Mouse (Mus musculus): ENCODE data around the gene Zfp526. TPM values are rescaled to one million over a fixed set of nuclear protein-coding genes. Genes with fewer than 3 reads are reported as not detected.
"Not testable (repeated sequence)": the region's sequence is repeated elsewhere in the genome, so short reads cannot be mapped to it uniquely, and the experiment has no call there.

Gene Zfp526
- total and polyA plus RNA-seq, 3 experiments: 9.5 to 14.8 TPM; not detected in 1

- TF ChIP-seq GATA1 (IDR thresholded peaks at IDR 0.05; ENCODE audit: low read depth, low read length) (peak; percentile 75), EP300 (IDR thresholded peaks at IDR 0.05; ENCODE audit: low read depth in 1 of 2, low read length in 2 of 2) (peak in 1 of 2 experiments; percentile 57; a peak in 3 of 4 replicates), ZNF384 (IDR thresholded peaks at IDR 0.05; ENCODE audit: low read depth, low read length) (0 out of 2 replicates have a peak, but pooled peaks have one; percentile 18), TCF12 (IDR thresholded peaks at IDR 0.05; ENCODE audit: low read depth, low read length) (0 out of 2 replicates have a peak, but pooled peaks have one; percentile 18), TBP (IDR thresholded peaks at IDR 0.05; ENCODE audit: low read depth, low read length) (0 out of 2 replicates have a peak, but pooled peaks have one; percentile 42)
- Histone ChIP-seq H3K27ac (ENCODE audit: control insufficient read depth, low read depth, low read length) (peak overlapping the region; percentile 93), H3K36me3 (ENCODE audit: control insufficient read depth in 1 of 2, insufficient read depth in 2 of 2, low read length in 2 of 2) (peaks cover 0 to 20% of the 10 kb centered on the region in 2 experiments; a peak in 2 of 4 replicates), H3K4me1 (ENCODE audit: control insufficient read depth in 1 of 2, insufficient read depth in 2 of 2, low read length in 2 of 2) (peaks cover 7 to 26% of the 10 kb centered on the region in 2 experiments; a peak in 3 of 4 replicates), H3K79me2 (ENCODE audit: control insufficient read depth, insufficient read depth, low read length, poor library complexity) (peaks cover 19% of the 10 kb centered on the region)
- not testable (repeated sequence) for H3K9ac ChIP-seq (ENCODE audit: control insufficient read depth, low read depth, low read length, poor library complexity, severe bottlenecking); H3K27me3 ChIP-seq (ENCODE audit: control insufficient read depth in 1 of 2, insufficient read depth in 2 of 2, low read length in 2 of 2); H3K4me3 ChIP-seq (ENCODE audit: control insufficient read depth in 1 of 2, insufficient read depth in 1 of 2, low read depth in 2 of 2, low read length in 2 of 2); H3K9me3 ChIP-seq (replicated peaks; ENCODE audit: insufficient read depth, low read length)
- DNase-seq (ENCODE audit: low read depth, low spot score): peak; percentile 62
These were observed 44.5 kb downstream of the Zfp526 start for GRCm38 (mm10) chr7:25265743-25266142.

DNA sequence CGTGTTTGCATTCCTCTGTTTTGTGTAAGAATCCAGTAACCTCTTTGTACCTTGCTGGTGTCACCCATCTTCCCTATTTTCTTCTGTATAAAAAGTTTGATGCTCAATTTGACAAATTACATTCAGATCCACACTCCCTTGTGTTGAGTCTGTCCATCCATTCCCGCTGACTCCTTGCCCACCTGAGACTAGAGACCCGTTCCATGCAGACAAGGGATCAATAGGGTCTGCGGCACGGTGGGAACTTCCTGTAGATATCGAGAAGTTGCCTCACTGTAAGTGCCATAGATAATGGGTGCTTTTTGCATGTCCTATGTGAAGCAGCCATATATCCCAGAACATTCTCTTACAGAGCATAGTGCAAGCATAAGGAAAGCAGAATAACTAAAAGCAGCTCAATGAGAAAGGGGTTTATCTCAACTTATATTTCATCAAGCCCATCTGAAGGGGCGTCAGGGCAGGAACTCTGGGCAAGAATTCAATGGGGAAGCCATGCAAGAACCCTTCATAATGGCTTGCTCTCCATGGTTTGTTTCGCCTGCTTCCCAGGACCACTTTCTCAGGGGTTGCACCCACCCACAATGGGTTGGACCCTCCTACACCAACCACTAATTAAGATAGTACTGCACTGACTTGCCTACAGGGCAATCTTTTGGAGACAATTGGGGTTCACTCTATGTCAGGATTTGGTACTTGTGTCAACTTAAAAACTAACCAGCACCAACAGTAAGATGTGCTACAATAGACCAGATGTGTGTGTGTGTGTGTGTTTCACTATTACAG, 45.1 kb downstream of the Zfp526 start:
- Histone ChIP-seq H3K4me1 (ENCODE audit: control insufficient read depth in 1 of 2, insufficient read depth in 2 of 2, low read length in 2 of 2) (peaks cover 7 to 26% of the 10 kb centered on the region in 2 experiments; a peak in 3 of 4 replicates), H3K27ac (ENCODE audit: control insufficient read depth, low read depth, low read length) (peak overlapping the region; percentile 93), H3K79me2 (ENCODE audit: control insufficient read depth, insufficient read depth, low read length, poor library complexity) (peaks cover 20% of the 10 kb centered on the region), H3K9ac (ENCODE audit: control insufficient read depth, low read depth, low read length, poor library complexity, severe bottlenecking) (peak overlapping the region; percentile 61), H3K27me3 (ENCODE audit: control insufficient read depth in 1 of 2, insufficient read depth in 2 of 2, low read length in 2 of 2) (no peaks in the 10 kb centered on the region), H3K9me3 (replicated peaks; ENCODE audit: insufficient read depth, low read length) (no peaks in the 10 kb centered on the region), H3K36me3 (ENCODE audit: control insufficient read depth in 1 of 2, insufficient read depth in 2 of 2, low read length in 2 of 2) (peaks cover 0 to 20% of the 10 kb centered on the region in 2 experiments; a peak in 2 of 4 replicates), H3K4me3 (ENCODE audit: control insufficient read depth in 1 of 2, insufficient read depth in 1 of 2, low read depth in 2 of 2, low read length in 2 of 2) (peak overlapping the region in 1 of 2 experiments; percentile 9; a peak in 1 of 4 replicates)
- no peak for TF ChIP-seq BHLHE40 (IDR thresholded peaks at IDR 0.05; ENCODE audit: borderline replicate concordance, low read depth, low read length)
- no peak for TF ChIP-seq JUND (IDR thresholded peaks at IDR 0.05; ENCODE audit: low read depth, low read length)
- TF ChIP-seq USF2 (IDR thresholded peaks at IDR 0.05; ENCODE audit: borderline replicate concordance in 1 of 2, insufficient read depth in 1 of 2, low read depth in 1 of 2, low read length in 2 of 2): no peak
- 0 out of 2 replicates have a peak, but pooled peaks have one; percentile 0 for TF ChIP-seq ETS1 (IDR thresholded peaks at IDR 0.05; ENCODE audit: low read depth, low read length)
- DNase-seq (ENCODE audit: low read depth, low spot score): peak; percentile 65

GRCm38 (mm10) chr7:25267301-25267750, 46.1 kb downstream of the Zfp526 start, which contains the start of gene Cic:
Gene Cic, plus strand, starts transcription at chr7:25267704.
- H3K4me1 ChIP-seq (ENCODE audit: control insufficient read depth in 1 of 2, insufficient read depth in 2 of 2, low read length in 2 of 2): peaks cover 7 to 27% of the 10 kb centered on the region in 2 experiments; a peak in 3 of 4 replicates
- H3K27ac ChIP-seq (ENCODE audit: control insufficient read depth, low read depth, low read length): peak within 1 kb of the TSS; percentile 95
- DNase-seq (ENCODE audit: low read depth, low spot score): peak; percentile 100
- H3K4me3 ChIP-seq (ENCODE audit: control insufficient read depth in 1 of 2, insufficient read depth in 1 of 2, low read depth in 2 of 2, low read length in 2 of 2): peak within 1 kb of the TSS; percentile 66 to 85
- H3K9me3 ChIP-seq (replicated peaks; ENCODE audit: insufficient read depth, low read length): no peaks in the 10 kb centered on the region
- H3K36me3 ChIP-seq (ENCODE audit: control insufficient read depth in 1 of 2, insufficient read depth in 2 of 2, low read length in 2 of 2): peaks cover 0 to 20% of the 10 kb centered on the region in 2 experiments; a peak in 2 of 4 replicates
- H3K9ac ChIP-seq (ENCODE audit: control insufficient read depth, low read depth, low read length, poor library complexity, severe bottlenecking): peak within 1 kb of the TSS; percentile 95
- H3K27me3 ChIP-seq (ENCODE audit: control insufficient read depth in 1 of 2, insufficient read depth in 2 of 2, low read length in 2 of 2): no peaks in the 10 kb centered on the region
- H3K79me2 ChIP-seq (ENCODE audit: control insufficient read depth, insufficient read depth, low read length, poor library complexity): peaks cover 20% of the 10 kb centered on the region
- TF ChIP-seq ETS1 (IDR thresholded peaks at IDR 0.05; ENCODE audit: low read depth, low read length) (peak; percentile 100), ZMIZ1 (IDR thresholded peaks at IDR 0.05; ENCODE audit: low read depth, low read length) (peak; percentile 56; the same call in 1 of the 2 replicates), BHLHE40 (IDR thresholded peaks at IDR 0.05; ENCODE audit: borderline replicate concordance, low read depth, low read length) (peak; percentile 69; the same call in 1 of the 2 replicates), UBTF (IDR thresholded peaks at IDR 0.05; ENCODE audit: borderline replicate concordance, insufficient read depth, low read depth, low read length) (no peak), JUND (IDR thresholded peaks at IDR 0.05; ENCODE audit: low read depth, low read length) (no peak), POLR2A (IDR thresholded peaks at IDR 0.05; ENCODE audit: control insufficient read depth in 1 of 2, insufficient read depth in 1 of 2, low read depth in 1 of 2, low read length in 2 of 2, poor library complexity in 1 of 2) (peak; percentile 49 to 93), POLR2AphosphoS5 (IDR thresholded peaks at IDR 0.05; ENCODE audit: borderline replicate concordance, low read depth, low read length) (no peak), ZC3H11A (IDR thresholded peaks at IDR 0.05; ENCODE audit: low read depth, low read length) (no peak), ELF1 (IDR thresholded peaks at IDR 0.05; ENCODE audit: low read depth, low read length) (no peak), MAZ (IDR thresholded peaks at IDR 0.05; ENCODE audit: low read depth, low read length) (peak; percentile 56; the same call in 1 of the 2 replicates), SIN3A (IDR thresholded peaks at IDR 0.05; ENCODE audit: low read length) (peak; percentile 90), MAX (IDR thresholded peaks at IDR 0.05; ENCODE audit: low read length) (peak; percentile 81), E2F4 (IDR thresholded peaks at IDR 0.05; ENCODE audit: borderline replicate concordance, low read depth, low read length) (no peak; the same call in 1 of the 2 replicates), ZNF384 (IDR thresholded peaks at IDR 0.05; ENCODE audit: low read depth, low read length) (no peak), NRF1 (IDR thresholded peaks at IDR 0.05; ENCODE audit: insufficient read depth, low read depth, low read length, poor library complexity, severe bottlenecking) (no peak), POLR2AphosphoS2 (IDR thresholded peaks at IDR 0.05; ENCODE audit: low read length) (peak; percentile 94)
